8 mouse cellular contexts compared by ENCODE assay signal in genomic region chr5:137600619-137601364, GRCm38 (mm10). TPM values are rescaled to one million over a fixed set of nuclear protein-coding genes. Genes with fewer than 3 reads are reported as not detected.
DNase-seq lines count a peak whose midpoint lies in the region; ATAC-seq and TF ChIP-seq lines count a peak whose summit lies in the region.

Gene Mospd3 (minus strand): TSS chr5:137601058.

- TF ChIP-seq CTCF in cortical plate, adult 2 months (IDR thresholded peaks at IDR 0.05; ENCODE audit: extremely low read depth, insufficient read depth, low read length) = no peak

- H3K4me1 ChIP-seq in cortical plate, adult 2 months (ENCODE audit: control insufficient read depth, insufficient read depth, low read length) = peaks cover 4% of the 10 kb centered on the region
- H3K4me1 ChIP-seq in megakaryocyte, embryonic 14.5 days = peaks cover 75% of the 10 kb centered on the region

- peak within 1 kb of the TSS; percentile 58 for H3K27ac ChIP-seq in cortical plate, adult 2 months (ENCODE audit: insufficient read depth, low read length)

- peaks cover 24% of the 10 kb centered on the region for H3K36me3 ChIP-seq in megakaryocyte, embryonic 14.5 days (replicated peaks; ENCODE audit: low read length)

- TF ChIP-seq POLR2A in cortical plate, adult 2 months (IDR thresholded peaks at IDR 0.05; ENCODE audit: extremely low read depth, insufficient read depth, low read length) = peak; percentile 52; the same call in 1 of the 2 replicates

- H3K4me3 ChIP-seq in cortical plate, adult 2 months (ENCODE audit: insufficient read depth, low read length) = peak within 1 kb of the TSS; percentile 71
- H3K4me3 ChIP-seq in megakaryocyte, embryonic 14.5 days (replicated peaks) = peak within 1 kb of the TSS; percentile 96

- DNase-seq in gastrocnemius, adult 8-10 months (ENCODE audit: low spot score in 2 of 2) = peak; percentile 91 to 93
- DNase-seq in hindlimb bud, embryonic 11.5 days (ENCODE audit: extremely low spot score, low read depth, low spot score) = peak; percentile 97
- peak; percentile 93 to 95 for DNase-seq in left cerebral cortex, adult 8-10 months (ENCODE audit: low spot score in 2 of 2)
- DNase-seq in right cerebral cortex, postnatal 10 days (ENCODE audit: low spot score in 2 of 2) = peak; percentile 97
- DNase-seq in urinary bladder, postnatal 25 days (ENCODE audit: low spot score) = peak; percentile 97

- ATAC-seq in activated CD4-positive, CD25-positive, alpha-beta regulatory T cell, adult 4 months = peak; percentile 92

- no peaks in the 10 kb centered on the region for H3K27me3 ChIP-seq in megakaryocyte, embryonic 14.5 days (replicated peaks)

- no peaks in the 10 kb centered on the region for H3K9me3 ChIP-seq in megakaryocyte, embryonic 14.5 days

RNA-seq across cellular contexts. Expression of gene Mospd3, which starts in this region (rescaled TPM):
- polyA plus RNA-seq in activated CD4-positive, CD25-positive, alpha-beta regulatory T cell, adult 4 months (2017; shearing (Covaris generic)) = 10 to 100 TPM; 33.2 to 38.8 TPM
- 45.1 and 45.3 TPM in 2 replicates for polyA plus RNA-seq in cortical plate, adult 2 months (2012; rRNA removed)
- 10 to 100 TPM; 10.1 to 13.6 (median 11.6) TPM for total RNA-seq in gastrocnemius, adult 8-10 months (2022)
- 10 to 100 TPM; 18.6 to 29.9 (median 21.4) TPM for total RNA-seq in left cerebral cortex, adult 8-10 months (2022)
- polyA plus RNA-seq in megakaryocyte, embryonic 14.5 days (2012; ENCODE audit: insufficient read depth, low replicate concordance) = 459 and 906 TPM in 2 replicates

Comparison
In these comparisons a context has a peak if more than half of its experiments do, and no peak if none do; other contexts are left out.
1. Peak in every context shown above with its lines: DNase-seq, ATAC-seq, H3K4me3 ChIP-seq and H3K27ac ChIP-seq.